Mouse (Mus musculus) frontal cortex, adult 2 months (tissue): ENCODE results near the gene Syne3. TPM values are rescaled to one million over a fixed set of nuclear protein-coding genes. Genes with fewer than 3 reads are reported as not detected.
A peak's percentile ranks its signal among the peaks of the same experiment; 100 is the strongest.

Experiments
- DNase-seq, 2 experiments: peaks; one replicate each; pipeline ENCODE4 v3.0.0; 2022; ENCODE audit warnings: low spot score in 1 of 2; ENCODE audit errors: extremely low spot score in 1 of 2
- polyA plus RNA-seq: library from polyadenylated mRNA; depleted of rRNA; stranded (reverse); fragments of >200 nt; gene quantifications from 2 replicates; pipeline ENCODE4 v1.2.3, GENCODE M21; 2012; rRNA removed

Gene Syne3
- polyA plus RNA-seq, 1 experiment = 0.92 TPM

DNA sequence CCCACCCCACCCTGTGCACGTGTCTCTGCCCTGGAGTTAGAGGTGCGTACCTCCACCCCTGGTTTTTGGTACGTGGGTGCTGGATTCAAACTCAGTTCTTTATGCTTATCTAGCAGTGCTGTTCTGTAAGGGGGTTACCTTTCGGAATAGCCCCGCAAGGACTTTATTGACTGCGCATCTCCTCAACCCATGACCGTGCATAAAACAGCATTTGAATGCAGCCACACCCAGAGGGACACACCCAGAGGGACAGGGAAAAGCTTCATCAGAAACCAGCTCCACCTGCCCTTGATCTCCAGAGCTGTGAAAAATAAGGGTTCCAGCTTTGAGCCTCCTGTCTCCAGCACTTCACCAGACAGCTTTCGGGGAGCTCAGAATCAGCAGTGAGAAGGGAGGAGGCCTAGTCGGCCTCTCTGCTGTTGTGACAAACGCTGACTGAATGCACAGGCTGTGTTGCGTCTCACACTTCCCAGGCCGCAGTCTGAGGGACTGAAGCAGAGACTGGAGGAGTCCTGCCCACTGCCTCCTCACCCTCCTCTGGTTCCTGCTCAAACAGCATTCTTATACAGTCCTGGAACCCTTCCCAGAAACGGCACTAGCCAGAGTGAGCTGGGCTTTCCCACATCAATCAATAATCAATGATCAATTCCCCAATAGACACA lies 107.1 kb downstream of the Syne3 start:
- no peak for DNase-seq

DNA sequence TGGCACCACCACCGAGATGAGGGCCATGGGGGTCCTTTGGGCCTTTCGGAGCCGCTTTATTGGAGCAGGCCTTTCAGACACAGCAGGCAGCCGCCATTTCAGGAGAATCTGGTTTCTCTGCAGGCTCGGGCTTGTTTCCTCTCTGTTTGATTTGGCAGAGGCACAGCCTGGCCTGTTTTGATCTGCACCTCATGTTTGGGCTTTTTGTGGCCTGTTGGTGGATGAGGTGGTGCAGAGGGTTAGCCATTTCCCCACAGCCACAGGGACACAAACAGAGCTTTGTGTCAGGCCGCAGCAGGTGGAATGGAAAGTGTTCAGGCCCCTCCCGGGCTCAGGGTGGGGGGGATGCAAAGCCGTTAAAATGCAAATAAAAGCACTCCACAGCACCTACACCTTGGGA lies 108.3 kb downstream of the Syne3 start:
- DNase-seq = no peak

DNA sequence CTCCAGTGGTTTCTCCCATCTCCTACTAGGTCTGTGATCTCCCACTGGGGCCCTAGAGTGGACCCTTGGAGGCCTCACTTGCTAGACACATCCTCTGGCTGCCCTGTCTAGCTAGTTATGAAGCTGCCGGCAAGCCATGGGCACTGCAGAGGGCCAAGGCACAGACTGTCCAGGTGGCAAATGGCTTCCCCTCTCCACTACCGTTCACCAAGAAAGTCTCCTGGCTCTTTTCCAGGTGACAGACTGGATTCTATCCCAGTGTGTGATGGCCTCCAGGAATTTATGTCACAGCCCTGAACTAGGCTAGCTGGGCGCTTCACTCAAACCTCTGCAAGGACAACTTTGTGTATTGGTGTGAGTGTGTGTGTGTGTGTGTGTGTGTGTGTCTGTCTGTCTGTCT lies 109.8 kb downstream of the Syne3 start:
- no peak for DNase-seq

DNA sequence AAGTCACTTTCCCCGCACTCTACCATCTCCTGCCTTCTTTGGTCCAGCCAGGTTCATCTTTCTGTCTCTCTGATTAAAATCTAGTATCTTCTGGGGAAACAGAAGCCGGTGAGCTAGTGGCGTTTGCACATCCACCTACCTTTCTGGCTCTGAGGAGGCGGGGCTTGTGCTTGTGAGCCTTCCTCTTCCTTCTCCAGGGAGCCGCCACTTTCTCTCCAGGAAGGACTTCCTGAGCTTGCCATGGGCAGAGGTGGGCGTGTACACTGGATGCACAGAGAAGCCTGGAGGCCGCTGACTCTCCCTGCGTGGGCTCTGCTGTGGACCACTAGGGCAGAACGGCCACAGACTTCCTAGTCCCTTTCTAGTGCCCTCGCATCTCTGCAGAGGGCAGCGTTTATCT lies 110.4 kb downstream of the Syne3 start:
- DNase-seq = no peak

DNA sequence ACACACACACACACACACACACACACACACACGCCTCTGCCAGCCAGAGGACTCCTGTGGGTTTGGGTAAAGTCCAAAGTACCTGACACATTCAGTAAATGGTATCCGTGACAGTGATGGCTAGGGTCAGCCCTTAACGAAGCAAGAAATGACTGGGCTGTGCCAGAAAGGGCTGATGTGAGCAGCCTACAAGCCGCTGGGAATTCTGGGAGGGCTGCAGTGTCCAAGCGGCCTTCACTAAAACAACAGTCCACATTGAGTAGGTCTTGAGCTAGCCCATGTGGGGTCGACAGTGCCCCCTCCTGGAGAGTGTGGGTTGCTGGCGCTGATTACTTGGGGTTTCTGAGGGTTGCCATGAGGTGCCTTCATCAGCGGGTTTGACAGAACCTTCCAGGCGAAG lies 110.9 kb downstream of the Syne3 start:
- DNase-seq = no peak

DNA sequence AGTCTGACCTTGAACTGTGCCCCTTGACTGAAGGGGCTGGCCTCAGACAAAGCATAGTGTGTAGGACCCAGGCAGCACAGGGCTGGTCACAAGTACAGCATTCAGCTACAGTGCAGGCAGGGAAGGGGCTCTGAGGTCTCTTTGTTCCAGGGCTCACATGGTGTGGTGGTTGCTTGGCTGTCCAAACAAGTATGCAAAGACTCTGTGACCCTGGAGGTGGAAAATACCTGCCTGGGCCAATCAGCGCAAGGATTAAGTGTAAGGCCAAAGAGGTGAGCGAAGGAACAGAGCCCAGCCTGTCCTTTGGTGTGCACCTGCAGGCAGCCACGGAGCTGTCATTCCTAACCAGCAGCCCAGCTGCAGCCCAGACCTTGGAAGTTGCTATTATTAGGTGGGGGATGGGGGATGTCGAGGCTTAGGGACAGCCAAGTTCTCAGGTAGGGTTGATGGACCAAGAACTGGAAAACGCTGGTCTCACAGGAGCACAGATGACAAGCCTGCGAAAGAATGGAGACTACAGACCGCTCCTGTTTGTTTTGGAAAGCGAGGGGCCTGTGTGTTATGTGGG lies 112.5 kb downstream of the Syne3 start:
- DNase-seq = no peak

DNA sequence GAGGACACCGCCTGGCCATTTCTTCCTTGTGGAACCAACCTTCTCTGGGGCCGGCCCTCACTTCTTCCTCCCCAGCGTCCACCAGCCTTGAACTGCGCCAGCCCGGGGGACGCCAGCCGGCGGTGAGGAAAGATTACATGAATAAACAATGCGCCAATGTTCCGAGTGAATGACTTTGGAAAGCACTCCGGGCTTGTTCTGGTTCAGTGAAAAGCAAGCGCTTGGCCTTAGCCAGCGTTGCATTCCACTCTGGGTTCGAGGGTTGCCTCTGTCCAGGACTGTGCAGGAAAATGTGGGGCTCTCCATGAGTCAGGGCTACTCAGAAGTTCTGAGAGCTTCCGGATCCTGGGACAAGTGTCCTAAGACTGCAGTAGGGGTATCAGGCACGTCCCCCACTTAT lies 113.0 kb downstream of the Syne3 start:
- peak in 1 of 2 experiments; percentile 44 for DNase-seq

DNA sequence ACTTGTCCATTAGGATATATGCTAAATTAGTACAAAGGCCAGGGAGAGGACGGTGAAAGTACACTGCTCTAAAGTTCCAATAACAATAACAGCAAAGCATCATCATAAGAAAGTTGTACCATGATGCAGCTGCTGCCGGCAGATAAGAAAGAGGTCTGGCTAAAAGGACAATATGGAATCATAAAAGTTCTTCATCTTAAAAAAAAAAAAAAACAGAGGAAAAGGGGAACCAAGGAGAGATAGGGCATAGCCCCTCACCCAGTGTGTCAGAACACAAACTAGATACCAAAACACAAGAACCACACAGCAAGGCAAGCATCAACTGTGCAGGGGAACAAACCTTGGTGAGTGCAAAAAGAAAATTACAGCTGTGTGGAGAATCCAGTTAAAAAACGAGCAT lies 117.4 kb downstream of the Syne3 start:
- no peak for DNase-seq

DNA sequence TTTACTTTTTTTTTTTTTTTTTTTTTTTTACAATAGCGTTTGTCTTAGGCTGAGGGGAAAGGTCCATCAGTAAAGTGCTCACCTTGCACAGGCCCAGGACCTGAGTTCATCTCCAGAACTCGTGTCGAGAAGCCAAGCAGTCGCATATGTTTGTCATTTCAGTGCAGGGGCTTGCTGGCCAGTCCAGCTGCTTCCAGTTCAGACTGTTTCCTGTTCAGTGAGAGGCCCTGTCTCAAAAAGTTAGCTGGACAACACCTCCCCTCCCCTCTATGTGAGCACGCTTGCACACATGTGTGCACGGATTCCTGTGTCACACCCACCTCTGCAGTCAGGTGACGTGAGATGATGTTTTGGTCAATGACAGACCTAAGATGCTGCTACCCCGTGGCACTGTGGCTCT lies 119.5 kb downstream of the Syne3 start:
- DNase-seq = no peak

DNA sequence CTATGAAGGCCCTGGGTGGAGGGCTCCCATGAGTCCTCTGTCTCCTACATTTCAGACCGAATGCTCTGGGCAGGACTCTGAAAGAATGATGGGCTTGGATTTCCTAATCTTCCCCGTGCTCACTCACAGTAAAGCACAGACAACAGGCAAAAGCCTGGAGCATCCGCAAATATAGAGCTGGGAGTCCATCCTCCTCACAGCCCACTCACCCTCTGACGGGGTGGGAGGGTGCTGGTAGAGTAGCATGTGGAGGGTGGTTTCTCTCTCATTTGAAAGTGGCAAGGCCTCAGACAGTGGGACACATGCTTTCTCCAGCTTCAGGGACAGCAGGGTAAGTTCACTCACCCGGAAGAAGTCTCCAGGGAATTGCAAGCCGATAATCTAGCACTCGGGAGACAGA lies 123.5 kb downstream of the Syne3 start:
- no peak for DNase-seq

DNA sequence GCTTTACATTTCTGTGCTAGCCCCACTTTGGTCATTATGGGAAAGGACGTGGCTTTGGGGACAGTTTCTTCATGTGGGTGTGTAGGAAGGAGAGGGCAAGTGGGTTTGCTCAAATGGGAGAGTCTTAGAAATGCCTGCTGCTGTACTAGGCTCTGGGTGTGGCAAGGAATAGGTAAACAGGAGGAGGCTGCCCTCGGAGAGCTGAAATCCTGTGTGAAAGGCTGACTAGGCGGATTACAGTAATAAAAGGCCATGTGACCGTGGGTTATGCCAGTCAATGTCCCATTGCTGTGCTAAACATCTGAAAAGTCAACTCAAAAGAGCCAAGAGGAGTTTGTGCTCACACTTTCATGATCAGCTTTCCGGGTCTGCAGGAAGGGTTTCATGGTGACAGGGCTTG lies 127.1 kb downstream of the Syne3 start:
- DNase-seq = no peak

DNA sequence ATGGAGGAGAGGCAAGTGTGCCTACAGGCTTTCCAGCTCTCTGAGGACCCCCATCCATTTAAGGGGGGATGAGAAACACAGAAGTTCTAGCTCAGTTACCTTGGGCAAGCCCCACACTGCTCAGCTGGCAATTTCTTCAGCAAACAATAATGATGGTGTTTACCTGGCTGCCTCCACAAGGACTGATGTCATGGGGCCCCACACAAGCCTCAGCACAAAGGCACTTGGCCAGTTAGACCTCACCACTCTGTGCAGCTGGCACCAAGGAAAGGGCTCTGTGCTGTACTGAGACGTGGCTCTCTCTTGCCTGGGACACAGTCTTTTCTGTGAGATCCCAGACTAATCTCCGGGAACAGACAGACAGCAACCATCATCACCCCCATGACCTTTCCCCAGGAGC lies 127.5 kb downstream of the Syne3 start:
- DNase-seq = no peak

DNA sequence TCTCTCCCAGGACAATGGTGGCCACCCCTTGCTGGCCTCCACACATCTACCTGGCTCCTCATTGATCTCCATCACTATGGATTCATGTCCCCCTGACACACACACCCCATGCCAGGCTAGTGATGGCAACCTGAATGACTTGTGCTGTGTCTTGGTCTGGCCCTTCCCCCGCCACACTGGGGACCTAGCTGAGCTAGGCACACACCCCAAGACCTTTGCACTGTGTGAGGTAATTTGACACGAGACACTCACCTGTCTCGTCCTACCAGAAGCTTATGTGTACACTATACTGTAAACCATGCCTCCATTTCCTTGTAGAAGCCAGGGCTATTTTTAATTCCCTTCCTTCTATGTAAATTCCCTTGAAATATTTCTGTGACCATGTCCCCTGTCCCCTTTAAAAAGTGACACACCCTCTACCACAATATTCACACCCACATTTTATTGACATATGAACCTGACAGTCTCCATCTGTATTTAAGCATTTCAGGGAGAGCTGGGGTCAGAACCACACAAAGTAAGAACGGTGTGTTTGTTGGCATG lies 128.0 kb downstream of the Syne3 start:
- no peak for DNase-seq

DNA sequence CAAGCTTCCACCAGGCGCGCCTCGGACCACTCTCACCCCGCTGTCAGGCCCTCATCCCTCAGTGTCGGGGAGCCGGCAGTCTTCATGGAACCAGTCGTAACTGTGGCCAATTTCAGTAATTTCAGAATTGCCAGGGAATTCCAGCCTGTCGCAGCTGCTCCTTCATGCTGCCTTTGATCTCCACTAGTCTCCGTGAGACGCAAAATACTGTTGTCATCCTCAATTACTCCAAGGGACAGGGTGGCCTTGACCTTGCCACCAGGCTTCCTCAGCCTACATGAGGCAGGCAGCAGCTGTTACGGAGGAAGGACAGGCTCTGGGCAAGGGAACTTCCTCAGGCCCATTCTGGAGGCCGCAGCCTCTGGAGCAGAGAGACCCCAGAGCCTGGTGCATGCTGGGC lies 129.2 kb downstream of the Syne3 start:
- DNase-seq = no peak

Other genes starting within 250 kb of the Syne3 start
- 12.9 and 14.4 TPM in 2 replicates for gene Clmn, start 144.7 kb downstream of the Syne3 start, polyA plus RNA-seq
- gene Glrx5, start 22.9 kb upstream of the Syne3 start, polyA plus RNA-seq = 56.0 and 67.3 TPM in 2 replicates
- not detected in 2 replicates for gene Tcl1b2, start 136.2 kb upstream of the Syne3 start, polyA plus RNA-seq
- gene Tcl1b1, start 149.9 kb upstream of the Syne3 start, polyA plus RNA-seq = not detected in 2 replicates
- not detected in 2 replicates for gene Tcl1b5, start 166.5 kb upstream of the Syne3 start, polyA plus RNA-seq
- not detected in 2 replicates for gene Tcl1b3, start 181.2 kb upstream of the Syne3 start, polyA plus RNA-seq
- gene Tcl1b4, start 192.1 kb upstream of the Syne3 start, polyA plus RNA-seq = not detected in 2 replicates
- not detected in 2 replicates for gene Tcl1, start 213.0 kb upstream of the Syne3 start, polyA plus RNA-seq